Mouse (Mus musculus) thymus, adult 2 months (tissue): ENCODE data around the gene Epn1. TPM values are rescaled to one million over a fixed set of nuclear protein-coding genes. Genes with fewer than 3 reads are reported as not detected.

Source experiments
- DNase-seq: peaks from one replicate; pipeline ENCODE4 v3.0.0; 2021
- H3K27ac ChIP-seq: fragments of 200-500 bp; 2 replicates; pipeline ENCODE4 v1.5.1; 2012; ENCODE audit warnings: low read length, control low read depth; ENCODE audit not compliant: control insufficient read depth, insufficient read depth
- H3K27me3 ChIP-seq: fragments of 200-500 bp; 2 replicates; pipeline ENCODE4 v1.6.1; 2012; ENCODE audit warnings: mild to moderate bottlenecking, low read length, moderate library complexity, mixed read lengths; ENCODE audit not compliant: control insufficient read depth, insufficient read depth
- H3K36me3 ChIP-seq: fragments of 200-500 bp; 2 replicates; pipeline ENCODE4 v1.6.1; 2012; ENCODE audit warnings: mild to moderate bottlenecking, low read length, moderate library complexity; ENCODE audit not compliant: control insufficient read depth, insufficient read depth
- H3K4me1 ChIP-seq: fragments of 200-500 bp; replicated peaks from 2 replicates; pipeline ENCODE4 v1.6.1; 2012; ENCODE audit warnings: low read length; ENCODE audit not compliant: control insufficient read depth, insufficient read depth
- H3K4me3 ChIP-seq: fragments of 200-500 bp; 2 replicates; pipeline ENCODE4 v1.5.1; 2012; ENCODE audit warnings: mild to moderate bottlenecking, low read length, control low read depth, moderate library complexity; ENCODE audit not compliant: control insufficient read depth, insufficient read depth
- CTCF ChIP-seq: fragments of 200-500 bp; IDR thresholded peaks from 2 replicates; pipeline ENCODE4 v1.5.1; 2012; ENCODE audit warnings: mild to moderate bottlenecking, control low read depth, low read length, moderate library complexity, borderline replicate concordance; ENCODE audit not compliant: control insufficient read depth, poor library complexity, insufficient read depth; ENCODE audit errors: extremely low read depth
- POLR2A ChIP-seq: fragments of 200-500 bp; IDR thresholded peaks from 2 replicates; pipeline ENCODE4 v1.6.1; 2012; ENCODE audit warnings: mild to moderate bottlenecking, low read length, control low read depth, moderate library complexity; ENCODE audit not compliant: control insufficient read depth, poor library complexity, insufficient read depth; ENCODE audit errors: extremely low read depth
- WGBS: fragments of 180-500 bp; shearing (Covaris S2); methylation state at CpG from one replicate; pipeline ENCODE4 v1.1.7; 2018; 5-methylcytosine and 5-hydroxymethylcytosine counted together
- polyA plus RNA-seq: library from polyadenylated mRNA; depleted of rRNA; stranded (reverse); fragments of >200 nt; gene quantifications from 2 replicates; pipeline ENCODE4 v1.2.3, GENCODE M21; 2012

The Epn1 gene
- polyA plus RNA-seq, 1 experiment = 230 TPM

DNA sequence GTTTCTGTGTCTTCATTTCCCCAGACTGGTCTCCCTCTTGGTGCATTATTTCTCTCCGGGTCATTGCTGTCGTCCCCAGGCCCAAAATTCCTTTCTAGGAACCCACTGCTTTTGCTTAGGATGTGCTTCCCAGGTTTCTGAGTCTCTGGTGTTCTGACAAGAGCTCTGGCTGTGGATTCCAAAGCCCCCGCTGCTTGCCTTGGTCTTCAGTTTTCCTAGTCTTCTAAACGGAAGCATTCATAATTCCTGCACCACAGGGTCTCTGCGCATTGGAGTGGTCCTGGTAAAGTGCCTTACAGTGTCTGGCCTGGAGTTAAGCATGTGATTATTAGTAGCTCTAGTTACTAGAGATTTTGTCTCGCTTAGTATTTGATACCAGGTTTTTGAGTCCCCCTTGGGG, 780 bp downstream of the Epn1 start:
- Histone ChIP-seq H3K4me3 (peak overlapping the region; percentile 78), H3K27me3 (no peaks in the 10 kb centered on the region), H3K36me3 (peaks cover 42% of the 10 kb centered on the region), H3K27ac (no peak overlapping the region), H3K4me1 (peaks cover 8% of the 10 kb centered on the region)
- TF ChIP-seq POLR2A (no peak), CTCF (no peak)
- DNase-seq = no peak
- 18% methylated on average over 6 of the region's 6 CpGs for WGBS

DNA sequence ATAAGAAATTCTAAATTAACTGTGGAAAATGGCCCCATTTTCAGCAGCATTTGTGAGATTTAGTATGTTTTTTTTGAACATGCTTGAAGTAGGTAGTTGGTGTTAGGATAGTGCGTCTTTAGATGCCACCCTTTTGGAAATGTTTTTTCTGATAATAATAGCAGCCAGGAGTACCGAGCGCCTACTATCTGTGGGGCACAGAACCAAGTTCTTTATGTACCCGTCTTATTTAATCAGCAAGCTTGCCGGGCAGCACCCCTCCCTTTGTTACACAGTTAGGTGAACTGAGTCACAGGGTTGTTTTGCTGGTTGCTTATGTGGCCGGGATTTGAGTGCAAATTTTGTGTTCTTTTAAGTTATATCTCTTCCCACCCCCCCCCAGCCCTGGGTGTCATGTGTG, 1.2 kb downstream of the Epn1 start:
- no peak for DNase-seq
- Histone ChIP-seq H3K4me3 (no peak overlapping the region), H3K27me3 (no peaks in the 10 kb centered on the region), H3K27ac (no peak overlapping the region), H3K4me1 (peaks cover 8% of the 10 kb centered on the region), H3K36me3 (peaks cover 39% of the 10 kb centered on the region)
- no peak for TF ChIP-seq CTCF
- TF ChIP-seq POLR2A = no peak
- 71% methylated on average over 6 of the region's 6 CpGs for WGBS

- TF ChIP-seq CTCF (no peak), POLR2A (no peak)
- Histone ChIP-seq H3K27ac (no peak overlapping the region), H3K4me3 (no peak overlapping the region)
Measured at GRCm38 (mm10) chr7:5081939-5082338, 1.9 kb downstream of the Epn1 start.

GRCm38 (mm10) chr7:5083325-5084105, 3.5 kb downstream of the Epn1 start:
- H3K27ac ChIP-seq = no peak overlapping the region
- H3K4me3 ChIP-seq = no peak overlapping the region
- TF ChIP-seq CTCF (no peak), POLR2A (0 out of 2 replicates have a peak, but pooled peaks have one; percentile 16)
- WGBS = 91% methylated on average over 18 of the region's 18 CpGs
- peaks cover 31% of the 10 kb centered on the region for H3K36me3 ChIP-seq
- H3K4me1 ChIP-seq = peaks cover 8% of the 10 kb centered on the region
- no peak for DNase-seq
- H3K27me3 ChIP-seq = no peaks in the 10 kb centered on the region

More at GRCm38 (mm10) chr7:5081939-5082338, 1.9 kb downstream of the Epn1 start:
- 96% methylated on average over 2 of the region's 2 CpGs for WGBS
- no peaks in the 10 kb centered on the region for H3K27me3 ChIP-seq
- DNase-seq = no peak
- peaks cover 8% of the 10 kb centered on the region for H3K4me1 ChIP-seq
- peaks cover 38% of the 10 kb centered on the region for H3K36me3 ChIP-seq

DNA sequence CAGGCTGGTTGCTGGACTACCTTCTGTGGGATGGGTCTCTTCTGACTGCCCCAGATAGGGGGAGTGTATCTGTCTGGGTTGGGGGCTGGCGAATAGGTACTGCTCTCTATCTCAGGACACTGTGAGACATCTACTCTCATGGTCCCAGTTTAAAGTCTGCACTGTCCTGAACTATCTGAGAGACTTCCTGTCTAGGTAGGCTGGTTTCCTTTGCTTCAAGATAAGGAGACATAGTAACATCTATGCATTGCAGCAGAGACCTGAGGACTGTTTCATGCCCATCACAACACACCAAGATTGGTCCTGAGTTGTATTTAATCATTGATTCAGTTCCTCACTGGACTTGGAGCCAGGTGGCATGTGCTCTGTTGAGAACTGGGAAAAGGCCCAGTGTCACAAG, 5.5 kb downstream of the Epn1 start:
- Histone ChIP-seq H3K27ac (no peak overlapping the region), H3K4me1 (peaks cover 8% of the 10 kb centered on the region), H3K4me3 (no peak overlapping the region), H3K36me3 (peaks cover 28% of the 10 kb centered on the region), H3K27me3 (no peaks in the 10 kb centered on the region)
- no peak for TF ChIP-seq CTCF
- no peak for TF ChIP-seq POLR2A
- WGBS = 95% methylated on average over 1 of the region's 1 CpGs
- no peak for DNase-seq

DNA sequence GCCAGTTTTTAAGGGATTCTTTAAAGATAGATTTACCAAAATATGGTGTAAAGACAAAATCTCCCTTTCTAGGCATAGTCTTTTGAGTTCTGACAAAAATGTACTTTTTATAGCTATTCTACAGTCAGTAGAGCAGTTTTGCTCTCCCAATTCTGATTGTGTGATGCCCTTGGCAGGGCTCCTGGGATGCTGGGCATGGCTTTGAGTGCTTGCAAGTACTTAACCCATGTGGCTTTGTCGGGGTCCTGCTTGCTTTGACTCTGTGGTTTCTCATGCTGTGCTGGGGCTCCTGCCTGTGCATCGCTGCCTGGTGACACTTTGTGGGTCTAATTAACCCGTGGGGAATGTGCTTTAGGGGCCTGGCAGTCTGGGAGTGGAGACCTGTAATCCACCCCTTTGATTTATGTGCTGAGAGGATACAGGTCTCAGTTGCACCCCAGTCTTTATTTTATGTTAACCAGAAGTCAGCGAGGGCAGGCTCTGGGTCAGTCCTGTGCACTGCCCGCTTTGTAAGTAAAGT, 6.9 kb downstream of the Epn1 start:
- Histone ChIP-seq H3K4me3 (no peak overlapping the region), H3K27ac (no peak overlapping the region), H3K36me3 (peaks cover 40% of the 10 kb centered on the region), H3K4me1 (peaks cover under 1% of the 10 kb centered on the region), H3K27me3 (no peaks in the 10 kb centered on the region)
- no peak for TF ChIP-seq CTCF
- no peak for TF ChIP-seq POLR2A
- no peak for DNase-seq
- 79% methylated on average over 5 of the region's 5 CpGs for WGBS

GRCm38 (mm10) chr7:5087886-5088285, 7.9 kb downstream of the Epn1 start:
- no peak for DNase-seq
- Histone ChIP-seq H3K27me3 (no peaks in the 10 kb centered on the region), H3K4me3 (no peak overlapping the region), H3K36me3 (peaks cover 49% of the 10 kb centered on the region), H3K27ac (no peak overlapping the region), H3K4me1 (no peaks in the 10 kb centered on the region)
- 83% methylated on average over 4 of the region's 4 CpGs for WGBS
- TF ChIP-seq CTCF = no peak
- no peak for TF ChIP-seq POLR2A
